Mouse (Mus musculus) ES-E14 (cell line): ENCODE measurements around the gene Efcab14.

Experiments used
- CHD2 ChIP-seq: IDR thresholded peaks from 2 replicates; pipeline ENCODE4 v1.6.1; 2014; ENCODE audit warnings: mild to moderate bottlenecking, low read depth, low read length, inconsistent platforms
- HCFC1 ChIP-seq: IDR thresholded peaks from 2 replicates; pipeline ENCODE4 v1.6.1; 2012; ENCODE audit warnings: low read length, inconsistent platforms, borderline replicate concordance; ENCODE audit not compliant: insufficient read depth
- MAFK ChIP-seq: IDR thresholded peaks from 2 replicates; pipeline ENCODE4 v1.6.1; 2014; ENCODE audit warnings: mild to moderate bottlenecking, low read depth, low read length, inconsistent platforms; ENCODE audit not compliant: insufficient read depth
- ZC3H11A ChIP-seq: IDR thresholded peaks from 2 replicates; pipeline ENCODE4 v1.6.1; 2012; ENCODE audit warnings: low read depth, mild to moderate bottlenecking, inconsistent platforms, low read length, borderline replicate concordance
- ZNF384 ChIP-seq: IDR thresholded peaks from 2 replicates; pipeline ENCODE4 v1.6.1; 2012; ENCODE audit warnings: low read depth, low read length, inconsistent platforms

GRCm38 (mm10) chr4:115785511-115786034 lies 48.0 kb downstream of the Efcab14 start:
- TF ChIP-seq CHD2 (no peak), ZC3H11A (no peak), MAFK (no peak; the same call in 1 of the 2 replicates), ZNF384 (no peak), HCFC1 (no peak)
